Mouse (Mus musculus): Measurements from ENCODE around the gene Pakap.

- no peak for TF ChIP-seq CTCF (IDR thresholded peaks at IDR 0.05; ENCODE audit: borderline replicate concordance, extremely low read depth, insufficient read depth, insufficient read length)
- no peak for TF ChIP-seq POLR2A (IDR thresholded peaks at IDR 0.05; ENCODE audit: borderline replicate concordance, extremely low read depth, insufficient read depth, insufficient read length, poor library complexity, severe bottlenecking)
These were observed 253.8 kb downstream of the Pakap start for GRCm38 (mm10) chr4:57821556-57822356.
